ENCODE assay signal across 13 mouse cellular contexts in genomic region chr1:185151130-185151799, GRCm38 (mm10). TPM values are rescaled to one million over a fixed set of nuclear protein-coding genes. Genes with fewer than 3 reads are reported as not detected.
DNase-seq lines count a peak whose midpoint lies in the region; ATAC-seq lines count a peak whose summit lies in the region.
"Had no signal": no experiment of that assay in that cellular context is flagged by ENCODE, and none has a peak within 500 bp of the region (broad histone marks: within the 10 kb centered on the region; RNA-seq: fewer than 3 reads in every experiment).

No protein-coding gene starts in this region.

- no peaks in the 10 kb centered on the region for H3K27me3 ChIP-seq in forebrain, embryonic 11.5 days (ENCODE audit: control insufficient read depth, insufficient read depth, low read length)
- no peaks in the 10 kb centered on the region for H3K27me3 ChIP-seq in forebrain, embryonic 15.5 days
- H3K27me3 ChIP-seq in midbrain, embryonic 10.5 days (ENCODE audit: low read depth, poor library complexity, severe bottlenecking) = no peaks in the 10 kb centered on the region; the same call in 1 of the 2 replicates
- no peaks in the 10 kb centered on the region for H3K27me3 ChIP-seq in midbrain, embryonic 16.5 days (ENCODE audit: control insufficient read depth, insufficient read depth, low read depth, low read length)
- H3K27me3 ChIP-seq in stomach, embryonic 16.5 days (ENCODE audit: control insufficient read depth, insufficient read depth, low read length) = no peaks in the 10 kb centered on the region

- no peaks in the 10 kb centered on the region for H3K36me3 ChIP-seq in forebrain, embryonic 11.5 days (ENCODE audit: control insufficient read depth, insufficient read depth, low read length)
- no peaks in the 10 kb centered on the region for H3K36me3 ChIP-seq in forebrain, embryonic 15.5 days
- H3K36me3 ChIP-seq in midbrain, embryonic 10.5 days = no peaks in the 10 kb centered on the region
- no peaks in the 10 kb centered on the region for H3K36me3 ChIP-seq in midbrain, embryonic 16.5 days (ENCODE audit: control insufficient read depth, insufficient read depth, low read length)
- no peaks in the 10 kb centered on the region for H3K36me3 ChIP-seq in stomach, embryonic 16.5 days (ENCODE audit: control insufficient read depth, insufficient read depth, low read length)

- H3K4me1 ChIP-seq in forebrain, embryonic 11.5 days (replicated peaks; ENCODE audit: control insufficient read depth, insufficient read depth, low read length) = peaks cover 4% of the 10 kb centered on the region
- peaks cover 14% of the 10 kb centered on the region for H3K4me1 ChIP-seq in forebrain, embryonic 15.5 days
- peaks cover 37% of the 10 kb centered on the region for H3K4me1 ChIP-seq in midbrain, embryonic 10.5 days
- peaks cover 6% of the 10 kb centered on the region; the same call in 1 of the 2 replicates for H3K4me1 ChIP-seq in midbrain, embryonic 16.5 days (ENCODE audit: control insufficient read depth, insufficient read depth, low read length)
- H3K4me1 ChIP-seq in stomach, embryonic 16.5 days (ENCODE audit: control insufficient read depth, insufficient read depth, low read length) = 0 out of 2 replicates have a peak, but pooled peaks cover 2% of the 10 kb centered on the region

- WGBS in forebrain, embryonic 11.5 days = 48% methylated on average over 11 of the region's 11 CpGs
- WGBS in forebrain, embryonic 15.5 days = 21% methylated on average over 11 of the region's 11 CpGs
- 64% methylated on average over 11 of the region's 11 CpGs for WGBS in midbrain, embryonic 10.5 days
- 27% methylated on average over 11 of the region's 11 CpGs for WGBS in midbrain, embryonic 16.5 days
- WGBS in stomach, embryonic 16.5 days = 58% methylated on average over 11 of the region's 11 CpGs

- H3K4me2 ChIP-seq in forebrain, embryonic 11.5 days (ENCODE audit: low read depth, low read length, severe bottlenecking) = no peak overlapping the region
- H3K4me2 ChIP-seq in forebrain, embryonic 15.5 days (replicated peaks) = no peak overlapping the region; the same call in 1 of the 2 replicates
- H3K4me2 ChIP-seq in midbrain, embryonic 16.5 days (ENCODE audit: low read length) = no peak overlapping the region
- no peak overlapping the region for H3K4me2 ChIP-seq in stomach, embryonic 16.5 days (ENCODE audit: low read depth, low read length)
- H3K4me2 ChIP-seq: heart, embryonic 11.5 days had no signal

- H3K9ac ChIP-seq in forebrain, embryonic 11.5 days (ENCODE audit: low read length) = no peak overlapping the region
- H3K9ac ChIP-seq in forebrain, embryonic 15.5 days (replicated peaks) = no peak overlapping the region
- H3K9ac ChIP-seq in midbrain, embryonic 16.5 days (ENCODE audit: low read depth, low read length) = no peak overlapping the region
- no peak overlapping the region for H3K9ac ChIP-seq in stomach, embryonic 16.5 days (ENCODE audit: low read length)

- ATAC-seq in forebrain, embryonic 11.5 days (replicated peaks; ENCODE audit: low FRiP score) = peak; percentile 55; the same call in 1 of the 2 replicates
- no peak; the same call in 1 of the 2 replicates for ATAC-seq in forebrain, embryonic 15.5 days (replicated peaks)
- ATAC-seq in midbrain, embryonic 16.5 days = no peak
- ATAC-seq in stomach, embryonic 16.5 days (ENCODE audit: insufficient read depth, low FRiP score) = no peak
- no peak for ATAC-seq in megakaryocyte, adult 5-6 weeks (ENCODE audit: poor library complexity, severe bottlenecking)

- DNase-seq in forebrain, embryonic 11.5 days (ENCODE audit: low spot score) = no peak
- no peak for DNase-seq in midbrain, embryonic 10.5 days (ENCODE audit: low spot score)
- DNase-seq in kidney, postnatal 10 days = peak; percentile 12
- DNase-seq in urinary bladder, postnatal 14 days (ENCODE audit: low spot score) = no peak
- DNase-seq: adrenal gland, adult 8-10 months; cerebellum, postnatal 25 days; gastrocnemius, postnatal 14 days; lung, adult 18-20 months had no signal

- H3K9me3 ChIP-seq in forebrain, embryonic 11.5 days (ENCODE audit: control insufficient read depth, low read length) = no peaks in the 10 kb centered on the region
- H3K9me3 ChIP-seq in forebrain, embryonic 15.5 days = no peaks in the 10 kb centered on the region
- no peaks in the 10 kb centered on the region for H3K9me3 ChIP-seq in midbrain, embryonic 10.5 days (replicated peaks)
- H3K9me3 ChIP-seq in midbrain, embryonic 16.5 days (replicated peaks; ENCODE audit: control insufficient read depth, low read length, poor library complexity, severe bottlenecking) = no peaks in the 10 kb centered on the region
- H3K9me3 ChIP-seq in stomach, embryonic 16.5 days (replicated peaks; ENCODE audit: control insufficient read depth, low read length) = no peaks in the 10 kb centered on the region

- H3K27ac ChIP-seq in forebrain, embryonic 11.5 days (ENCODE audit: low read depth, low read length) = no peak overlapping the region
- H3K27ac ChIP-seq in forebrain, embryonic 15.5 days (replicated peaks) = no peak overlapping the region
- H3K27ac ChIP-seq in midbrain, embryonic 10.5 days (replicated peaks) = peak overlapping the region; percentile 52
- H3K27ac ChIP-seq in midbrain, embryonic 16.5 days (ENCODE audit: low read length) = no peak overlapping the region
- peak overlapping the region; percentile 28; the same call in 1 of the 2 replicates for H3K27ac ChIP-seq in stomach, embryonic 16.5 days (ENCODE audit: low read length)

- H3K4me3 ChIP-seq in forebrain, embryonic 11.5 days (ENCODE audit: low read depth, low read length) = no peak overlapping the region
- H3K4me3 ChIP-seq in forebrain, embryonic 15.5 days = no peak overlapping the region
- H3K4me3 ChIP-seq in midbrain, embryonic 10.5 days = no peak overlapping the region
- H3K4me3 ChIP-seq in midbrain, embryonic 16.5 days (ENCODE audit: low read depth, low read length) = no peak overlapping the region
- no peak overlapping the region for H3K4me3 ChIP-seq in stomach, embryonic 16.5 days (replicated peaks; ENCODE audit: low read length)

RNA-seq across cellular contexts. Expression of gene Rab3gap2, which starts 52.7 kb away (rescaled TPM):
- polyA plus RNA-seq in forebrain, embryonic 11.5 days (2014; fragmentation: Nextera tagmentation; extraction: Ambion mirVana) = 23.5 and 23.9 TPM in 2 replicates
- polyA plus RNA-seq in forebrain, embryonic 15.5 days (2015; fragmentation: Nextera tagmentation; extraction: Ambion mirVana) = 25.8 and 27.4 TPM in 2 replicates
- 19.5 and 21.4 TPM in 2 replicates for polyA plus RNA-seq in midbrain, embryonic 10.5 days (2016; fragmentation: Nextera tagmentation; extraction: Ambion mirVana)
- polyA plus RNA-seq in midbrain, embryonic 16.5 days (2015; fragmentation: Nextera tagmentation; extraction: Ambion mirVana) = 26.6 TPM in 2 replicates
- 24.0 and 24.9 TPM in 2 replicates for polyA plus RNA-seq in stomach, embryonic 16.5 days (2015; fragmentation: Nextera tagmentation; extraction: Ambion mirVana)
- total RNA-seq in megakaryocyte, adult 5-6 weeks (2015) = 20.0 and 20.6 TPM in 2 replicates
- 25.7 and 29.1 TPM in 2 replicates for total RNA-seq in megakaryocyte, adult 5-6 weeks (2017)

Comparison
In these comparisons a context has a peak if more than half of its experiments do, and no peak if none do; other contexts are left out.
1. H3K27ac ChIP-seq: peak in midbrain, embryonic 10.5 days (single experiment) and stomach, embryonic 16.5 days (single experiment); none in forebrain, embryonic 11.5 days (single experiment), forebrain, embryonic 15.5 days (single experiment) and midbrain, embryonic 16.5 days (single experiment).